Mouse (Mus musculus) embryonic facial prominence, embryonic 10.5 days (tissue): Measurements from ENCODE around the gene Thoc5. TPM values are rescaled to one million over a fixed set of nuclear protein-coding genes. Genes with fewer than 3 reads are reported as not detected.

Experiments
- DNase-seq: peaks from one replicate; pipeline ENCODE4 v3.0.0-alpha.2; 2017; ENCODE audit warnings: low spot score
- H3K27ac ChIP-seq: fragments of 300-500 bp; sonication (generic); replicated peaks from 2 replicates; pipeline ENCODE4 v1.5.1; 2016; ENCODE audit warnings: mild to moderate bottlenecking
- H3K27me3 ChIP-seq: fragments of 300-500 bp; sonication (generic); replicated peaks from 2 replicates; pipeline ENCODE4 v1.6.1; 2016; ENCODE audit warnings: low read depth, mild to moderate bottlenecking; ENCODE audit not compliant: poor library complexity, severe bottlenecking
- H3K36me3 ChIP-seq: fragments of 300-500 bp; sonication (generic); replicated peaks from 2 replicates; pipeline ENCODE4 v1.6.1; 2016; ENCODE audit warnings: mild to moderate bottlenecking, moderate library complexity
- H3K4me1 ChIP-seq: fragments of 300-500 bp; sonication (generic); 2 replicates; pipeline ENCODE4 v1.6.1; 2016
- H3K4me3 ChIP-seq: fragments of 300-500 bp; sonication (generic); 2 replicates; pipeline ENCODE4 v1.5.1; 2016; ENCODE audit warnings: mild to moderate bottlenecking, moderate library complexity
- H3K9me3 ChIP-seq: fragments of 300-500 bp; sonication (generic); 2 replicates; pipeline ENCODE4 v1.6.1; 2016; ENCODE audit warnings: mild to moderate bottlenecking
- WGBS: fragments of 180-500 bp; shearing (Covaris S2); methylation state at CpG from one replicate; pipeline ENCODE4 v1.1.7; 2016; 5-methylcytosine and 5-hydroxymethylcytosine counted together
- polyA plus RNA-seq: library from polyadenylated mRNA; unstranded; fragments of >200 nt; fragmentation: Nextera tagmentation; extraction: Ambion mirVana; gene quantifications from 2 replicates; pipeline ENCODE4 v1.2.1, GENCODE M21; 2016

The Thoc5 gene
- polyA plus RNA-seq, 1 experiment from 2014 or later: 52.1 TPM

- Histone ChIP-seq H3K9me3 (no peaks in the 10 kb centered on the region), H3K4me3 (no peak overlapping the region), H3K27ac (no peak overlapping the region), H3K36me3 (peaks cover 92% of the 10 kb centered on the region), H3K27me3 (no peaks in the 10 kb centered on the region), H3K4me1 (no peaks in the 10 kb centered on the region)
- no peak for DNase-seq
- 87% methylated on average over 3 of the region's 3 CpGs for WGBS
Observed at GRCm38 (mm10) chr11:4927224-4927623, 32.1 kb downstream of the Thoc5 start.

GRCm38 (mm10) chr11:4931009-4931601 is 36.0 kb downstream of the Thoc5 start:
- Histone ChIP-seq H3K36me3 (peaks cover 55% of the 10 kb centered on the region), H3K27me3 (no peaks in the 10 kb centered on the region), H3K9me3 (no peaks in the 10 kb centered on the region), H3K4me1 (no peaks in the 10 kb centered on the region), H3K27ac (no peak overlapping the region), H3K4me3 (no peak overlapping the region)
- WGBS: 87% methylated on average over 1 of the region's 1 CpGs
- no peak for DNase-seq

- H3K36me3 ChIP-seq: 0 out of 2 replicates have a peak, but pooled peaks cover 4% of the 10 kb centered on the region
- DNase-seq: no peak
- no peaks in the 10 kb centered on the region for H3K27me3 ChIP-seq
- no peak overlapping the region for H3K27ac ChIP-seq
- H3K4me3 ChIP-seq: no peak overlapping the region
- 82% methylated on average over 5 of the region's 5 CpGs for WGBS
- no peaks in the 10 kb centered on the region for H3K4me1 ChIP-seq
- no peaks in the 10 kb centered on the region for H3K9me3 ChIP-seq
Observed at GRCm38 (mm10) chr11:4936243-4936642, 41.1 kb downstream of the Thoc5 start.

GRCm38 (mm10) chr11:4946530-4946929 is 51.4 kb downstream of the Thoc5 start:
- DNase-seq: no peak
- WGBS: 48% methylated on average over 13 of the region's 13 CpGs
- Histone ChIP-seq H3K9me3 (no peaks in the 10 kb centered on the region), H3K27ac (no peak overlapping the region), H3K4me3 (peak overlapping the region; percentile 65), H3K27me3 (peaks cover 84% of the 10 kb centered on the region), H3K36me3 (no peaks in the 10 kb centered on the region), H3K4me1 (peaks cover 20% of the 10 kb centered on the region)

GRCm38 (mm10) chr11:4946947-4947812 is 52.1 kb downstream of the Thoc5 start:
- WGBS: under 1% methylated on average over 120 of the region's 120 CpGs
- Histone ChIP-seq H3K27me3 (peaks cover 91% of the 10 kb centered on the region), H3K4me1 (peaks cover 20% of the 10 kb centered on the region), H3K36me3 (no peaks in the 10 kb centered on the region), H3K9me3 (no peaks in the 10 kb centered on the region), H3K4me3 (peak overlapping the region; percentile 65), H3K27ac (0 out of 2 replicates have a peak overlapping the region, but pooled peaks have one; percentile 7)
- DNase-seq: peak; percentile 71

- WGBS: 2% methylated on average over 41 of the region's 41 CpGs
- peak; percentile 45 for DNase-seq
- 0 out of 2 replicates have a peak within 1 kb of the TSS, but pooled peaks have one; percentile 7 for H3K27ac ChIP-seq
- peak within 1 kb of the TSS; percentile 65 for H3K4me3 ChIP-seq
- peaks cover 92% of the 10 kb centered on the region for H3K27me3 ChIP-seq
- H3K4me1 ChIP-seq: peaks cover 20% of the 10 kb centered on the region
- no peaks in the 10 kb centered on the region for H3K9me3 ChIP-seq
- no peaks in the 10 kb centered on the region for H3K36me3 ChIP-seq
Observed at GRCm38 (mm10) chr11:4947813-4948174, 52.7 kb downstream of the Thoc5 start, which contains the start of gene Nefh. Gene Nefh, minus strand, starts transcription at chr11:4948064.

- H3K9me3 ChIP-seq: no peaks in the 10 kb centered on the region
- H3K4me1 ChIP-seq: peaks cover 25% of the 10 kb centered on the region
- no peak overlapping the region for H3K27ac ChIP-seq
- 36% methylated on average over 8 of the region's 8 CpGs for WGBS
- DNase-seq: peak; percentile 14
- H3K36me3 ChIP-seq: no peaks in the 10 kb centered on the region
- peaks cover 100% of the 10 kb centered on the region for H3K27me3 ChIP-seq
- no peak overlapping the region for H3K4me3 ChIP-seq
Observed at GRCm38 (mm10) chr11:4948792-4949191, 53.7 kb downstream of the Thoc5 start.

GRCm38 (mm10) chr11:4949256-4950044 is 54.3 kb downstream of the Thoc5 start:
- Histone ChIP-seq H3K27ac (no peak overlapping the region), H3K36me3 (no peaks in the 10 kb centered on the region), H3K4me3 (no peak overlapping the region), H3K9me3 (no peaks in the 10 kb centered on the region), H3K4me1 (peaks cover 29% of the 10 kb centered on the region), H3K27me3 (peaks cover 100% of the 10 kb centered on the region)
- 6% methylated on average over 23 of the region's 23 CpGs for WGBS
- peak; percentile 87 for DNase-seq

GRCm38 (mm10) chr11:4953401-4953800 is 58.3 kb downstream of the Thoc5 start:
- H3K4me3 ChIP-seq: no peak overlapping the region
- H3K36me3 ChIP-seq: no peaks in the 10 kb centered on the region
- no peaks in the 10 kb centered on the region for H3K9me3 ChIP-seq
- H3K27ac ChIP-seq: no peak overlapping the region
- peaks cover 9% of the 10 kb centered on the region for H3K4me1 ChIP-seq
- WGBS: 3% methylated on average over 6 of the region's 6 CpGs
- DNase-seq: peak; percentile 36
- H3K27me3 ChIP-seq: peaks cover 76% of the 10 kb centered on the region

GRCm38 (mm10) chr11:4953918-4954317 is 58.8 kb downstream of the Thoc5 start:
- DNase-seq: no peak
- peaks cover 9% of the 10 kb centered on the region for H3K4me1 ChIP-seq
- WGBS: under 1% methylated on average over 8 of the region's 8 CpGs
- no peak overlapping the region for H3K4me3 ChIP-seq
- H3K27me3 ChIP-seq: peaks cover 71% of the 10 kb centered on the region
- H3K36me3 ChIP-seq: no peaks in the 10 kb centered on the region
- no peaks in the 10 kb centered on the region for H3K9me3 ChIP-seq
- H3K27ac ChIP-seq: no peak overlapping the region

GRCm38 (mm10) chr11:4963099-4963808 is 68.1 kb downstream of the Thoc5 start:
- H3K4me1 ChIP-seq: 0 out of 2 replicates have a peak, but pooled peaks cover 8% of the 10 kb centered on the region
- H3K4me3 ChIP-seq: no peak overlapping the region
- no peaks in the 10 kb centered on the region for H3K27me3 ChIP-seq
- H3K27ac ChIP-seq: no peak overlapping the region
- no peaks in the 10 kb centered on the region for H3K9me3 ChIP-seq
- H3K36me3 ChIP-seq: no peaks in the 10 kb centered on the region
- DNase-seq: no peak
- 57% methylated on average over 6 of the region's 6 CpGs for WGBS

- no peaks in the 10 kb centered on the region for H3K36me3 ChIP-seq
Observed at GRCm38 (mm10) chr11:4966325-4966724, 71.2 kb downstream of the Thoc5 start.

More at GRCm38 (mm10) chr11:4966325-4966724, 71.2 kb downstream of the Thoc5 start:
- no peak overlapping the region for H3K4me3 ChIP-seq
- 58% methylated on average over 2 of the region's 2 CpGs for WGBS
- no peaks in the 10 kb centered on the region for H3K9me3 ChIP-seq
- peaks cover 11% of the 10 kb centered on the region; the same call in 1 of the 2 replicates for H3K4me1 ChIP-seq
- no peak overlapping the region for H3K27ac ChIP-seq
- no peak for DNase-seq
- H3K27me3 ChIP-seq: no peaks in the 10 kb centered on the region
